Mouse (Mus musculus) midbrain, embryonic 10.5 days (tissue): ENCODE results near the gene Bzw2. TPM values are rescaled to one million over a fixed set of nuclear protein-coding genes. Genes with fewer than 3 reads are reported as not detected.

Experiments used
- DNase-seq: peaks from one replicate; pipeline ENCODE4 v3.0.0-alpha.2; 2017; ENCODE audit warnings: low spot score
- H3K27ac ChIP-seq: fragments of 300-500 bp; sonication (generic); replicated peaks from 2 replicates; pipeline ENCODE4 v1.5.1; 2016; ENCODE audit warnings: mild to moderate bottlenecking
- H3K27me3 ChIP-seq: fragments of 300-500 bp; sonication (generic); 2 replicates; pipeline ENCODE4 v1.6.1; 2016; ENCODE audit warnings: low read depth, mild to moderate bottlenecking; ENCODE audit not compliant: poor library complexity, severe bottlenecking
- H3K36me3 ChIP-seq: fragments of 300-500 bp; sonication (generic); 2 replicates; pipeline ENCODE4 v1.6.1; 2016; ENCODE audit warnings: mild to moderate bottlenecking, moderate library complexity
- H3K4me1 ChIP-seq: fragments of 300-500 bp; sonication (generic); 2 replicates; pipeline ENCODE4 v1.6.1; 2016
- H3K4me3 ChIP-seq: fragments of 300-500 bp; sonication (generic); 2 replicates; pipeline ENCODE4 v1.5.1; 2016; ENCODE audit warnings: mild to moderate bottlenecking, moderate library complexity
- H3K9me3 ChIP-seq: fragments of 300-500 bp; sonication (generic); replicated peaks from 2 replicates; pipeline ENCODE4 v1.6.1; 2016; ENCODE audit warnings: mild to moderate bottlenecking
- WGBS: fragments of 180-500 bp; shearing (Covaris S2); methylation state at CpG from one replicate; pipeline ENCODE4 v1.1.7; 2016; 5-methylcytosine and 5-hydroxymethylcytosine counted together
- polyA plus RNA-seq: library from polyadenylated mRNA; unstranded; fragments of >200 nt; fragmentation: Nextera tagmentation; extraction: Ambion mirVana; gene quantifications from 2 replicates; pipeline ENCODE4 v1.2.1, GENCODE M21; 2016

Bzw2 gene
- polyA plus RNA-seq, 1 experiment from 2014 or later = 258 TPM

GRCm38 (mm10) chr12:36132668-36133067 is 25.2 kb downstream of the Bzw2 start:
- DNase-seq = no peak
- no peak overlapping the region for H3K4me3 ChIP-seq
- H3K9me3 ChIP-seq = no peaks in the 10 kb centered on the region
- WGBS = 92% methylated on average over 3 of the region's 3 CpGs
- no peaks in the 10 kb centered on the region for H3K4me1 ChIP-seq
- H3K27ac ChIP-seq = no peak overlapping the region
- H3K27me3 ChIP-seq = no peaks in the 10 kb centered on the region
- H3K36me3 ChIP-seq = peaks cover 88% of the 10 kb centered on the region

- 98% methylated on average over 2 of the region's 2 CpGs for WGBS
- Histone ChIP-seq H3K9me3 (no peaks in the 10 kb centered on the region), H3K27ac (no peak overlapping the region), H3K36me3 (peaks cover 88% of the 10 kb centered on the region), H3K27me3 (no peaks in the 10 kb centered on the region), H3K4me3 (no peak overlapping the region), H3K4me1 (no peaks in the 10 kb centered on the region)
- DNase-seq = no peak
Measured at GRCm38 (mm10) chr12:36132254-36132653, 25.6 kb downstream of the Bzw2 start.

GRCm38 (mm10) chr12:36129826-36130225 is 28.1 kb downstream of the Bzw2 start:
- Histone ChIP-seq H3K27me3 (no peaks in the 10 kb centered on the region), H3K36me3 (peaks cover 85% of the 10 kb centered on the region), H3K9me3 (no peaks in the 10 kb centered on the region), H3K27ac (no peak overlapping the region), H3K4me3 (no peak overlapping the region), H3K4me1 (no peaks in the 10 kb centered on the region)
- WGBS = 94% methylated on average over 5 of the region's 5 CpGs
- no peak for DNase-seq

GRCm38 (mm10) chr12:36126049-36126448 is 31.8 kb downstream of the Bzw2 start:
- Histone ChIP-seq H3K36me3 (peaks cover 86% of the 10 kb centered on the region), H3K4me1 (no peaks in the 10 kb centered on the region), H3K27ac (no peak overlapping the region), H3K27me3 (no peaks in the 10 kb centered on the region), H3K4me3 (no peak overlapping the region), H3K9me3 (no peaks in the 10 kb centered on the region)
- no peak for DNase-seq
- WGBS = 93% methylated on average over 5 of the region's 5 CpGs

GRCm38 (mm10) chr12:36119244-36119643 is 38.6 kb downstream of the Bzw2 start:
- Histone ChIP-seq H3K36me3 (peaks cover 97% of the 10 kb centered on the region), H3K4me1 (no peaks in the 10 kb centered on the region), H3K27ac (no peak overlapping the region), H3K27me3 (no peaks in the 10 kb centered on the region), H3K9me3 (no peaks in the 10 kb centered on the region), H3K4me3 (no peak overlapping the region)
- WGBS = 99% methylated on average over 3 of the region's 3 CpGs
- no peak for DNase-seq

GRCm38 (mm10) chr12:36117161-36117560 is 40.7 kb downstream of the Bzw2 start:
- H3K36me3 ChIP-seq = peaks cover 97% of the 10 kb centered on the region
- no peak overlapping the region for H3K4me3 ChIP-seq
- H3K27me3 ChIP-seq = no peaks in the 10 kb centered on the region
- no peak for DNase-seq
- WGBS = 94% methylated on average over 6 of the region's 6 CpGs
- H3K27ac ChIP-seq = no peak overlapping the region
- H3K4me1 ChIP-seq = no peaks in the 10 kb centered on the region
- H3K9me3 ChIP-seq = no peaks in the 10 kb centered on the region

- no peak for DNase-seq
- no peaks in the 10 kb centered on the region for H3K4me1 ChIP-seq
- H3K27ac ChIP-seq = no peak overlapping the region
- no peaks in the 10 kb centered on the region for H3K27me3 ChIP-seq
- WGBS = 95% methylated on average over 3 of the region's 3 CpGs
- H3K9me3 ChIP-seq = peaks cover 4% of the 10 kb centered on the region; the same call in 1 of the 2 replicates
- H3K4me3 ChIP-seq = no peak overlapping the region
- H3K36me3 ChIP-seq = peaks cover 97% of the 10 kb centered on the region
Measured at GRCm38 (mm10) chr12:36112081-36112480, 45.8 kb downstream of the Bzw2 start.

GRCm38 (mm10) chr12:36111110-36111509 is 46.8 kb downstream of the Bzw2 start:
- H3K27me3 ChIP-seq = no peaks in the 10 kb centered on the region
- H3K9me3 ChIP-seq = peaks cover 6% of the 10 kb centered on the region; the same call in 1 of the 2 replicates
- H3K4me1 ChIP-seq = no peaks in the 10 kb centered on the region
- no peak overlapping the region for H3K27ac ChIP-seq
- 92% methylated on average over 5 of the region's 5 CpGs for WGBS
- no peak overlapping the region for H3K4me3 ChIP-seq
- H3K36me3 ChIP-seq = peaks cover 95% of the 10 kb centered on the region
- DNase-seq = no peak

GRCm38 (mm10) chr12:36110457-36110856 is 47.4 kb downstream of the Bzw2 start:
- H3K36me3 ChIP-seq = peaks cover 92% of the 10 kb centered on the region
- 92% methylated on average over 5 of the region's 5 CpGs for WGBS
- H3K9me3 ChIP-seq = peaks cover 6% of the 10 kb centered on the region; the same call in 1 of the 2 replicates
- no peak overlapping the region for H3K27ac ChIP-seq
- no peak for DNase-seq
- H3K4me1 ChIP-seq = no peaks in the 10 kb centered on the region
- no peaks in the 10 kb centered on the region for H3K27me3 ChIP-seq
- no peak overlapping the region for H3K4me3 ChIP-seq

- Histone ChIP-seq H3K9me3 (peaks cover 6% of the 10 kb centered on the region; the same call in 1 of the 2 replicates), H3K27ac (no peak overlapping the region), H3K4me1 (no peaks in the 10 kb centered on the region), H3K4me3 (no peak overlapping the region), H3K27me3 (no peaks in the 10 kb centered on the region), H3K36me3 (peaks cover 86% of the 10 kb centered on the region)
- DNase-seq = no peak
- 95% methylated on average over 5 of the region's 5 CpGs for WGBS
Measured at GRCm38 (mm10) chr12:36108442-36108841, 49.4 kb downstream of the Bzw2 start.

- H3K27ac ChIP-seq = no peak overlapping the region
- no peak for DNase-seq
- H3K4me1 ChIP-seq = no peaks in the 10 kb centered on the region
- H3K4me3 ChIP-seq = no peak overlapping the region
- 96% methylated on average over 4 of the region's 4 CpGs for WGBS
- peaks cover 14% of the 10 kb centered on the region for H3K9me3 ChIP-seq
- H3K27me3 ChIP-seq = no peaks in the 10 kb centered on the region
- H3K36me3 ChIP-seq = peaks cover 63% of the 10 kb centered on the region
Measured at GRCm38 (mm10) chr12:36103592-36103910, 54.3 kb downstream of the Bzw2 start.

- WGBS = 96% methylated on average over 8 of the region's 8 CpGs
- no peak for DNase-seq
- H3K9me3 ChIP-seq = peaks cover 14% of the 10 kb centered on the region
- no peaks in the 10 kb centered on the region for H3K27me3 ChIP-seq
- H3K4me1 ChIP-seq = no peaks in the 10 kb centered on the region
- H3K36me3 ChIP-seq = peaks cover 61% of the 10 kb centered on the region
- H3K27ac ChIP-seq = no peak overlapping the region
- H3K4me3 ChIP-seq = no peak overlapping the region
Measured at GRCm38 (mm10) chr12:36102733-36103591, 54.9 kb downstream of the Bzw2 start.

GRCm38 (mm10) chr12:36095371-36095880 is 62.5 kb downstream of the Bzw2 start:
- Histone ChIP-seq H3K27me3 (no peaks in the 10 kb centered on the region), H3K4me1 (no peaks in the 10 kb centered on the region), H3K27ac (no peak overlapping the region), H3K9me3 (no peaks in the 10 kb centered on the region), H3K36me3 (peaks cover 80% of the 10 kb centered on the region), H3K4me3 (no peak overlapping the region)
- DNase-seq = no peak
- WGBS = 89% methylated on average over 7 of the region's 7 CpGs
